Mouse (Mus musculus) lung, embryonic 14.5 days (tissue): Measurements from ENCODE around the gene Defb29. TPM values are rescaled to one million over a fixed set of nuclear protein-coding genes. Genes with fewer than 3 reads are reported as not detected.

Experiments
- ATAC-seq: fragments of 200-750 bp; cut with Nextera tagmentation; 2 replicates; pipeline ENCODE4 v1.8.0; 2017; ENCODE audit warnings: mild to moderate bottlenecking, moderate TSS enrichment, moderate library complexity; ENCODE audit not compliant: insufficient read depth
- DNase-seq: peaks from one replicate; pipeline ENCODE4 v3.0.0-alpha.2; 2015
- H3K27ac ChIP-seq: fragments of 300-500 bp; sonication (generic); 2 replicates; pipeline ENCODE4 v1.5.1; 2014; ENCODE audit warnings: low read depth, mild to moderate bottlenecking, moderate library complexity
- H3K27me3 ChIP-seq: fragments of 300-500 bp; sonication (generic); 2 replicates; pipeline ENCODE4 v1.6.1; 2014; ENCODE audit warnings: low read length, control low read depth; ENCODE audit not compliant: insufficient read depth
- H3K36me3 ChIP-seq: fragments of 300-500 bp; sonication (generic); 2 replicates; pipeline ENCODE4 v1.6.1; 2014; ENCODE audit warnings: control low read depth; ENCODE audit not compliant: insufficient read depth
- H3K4me1 ChIP-seq: fragments of 300-500 bp; sonication (generic); 2 replicates; pipeline ENCODE4 v1.6.1; 2014; ENCODE audit warnings: antibody characterized with exemption, control low read depth; ENCODE audit not compliant: insufficient read depth
- H3K4me2 ChIP-seq: fragments of 300-500 bp; sonication (generic); 2 replicates; pipeline ENCODE4 v1.6.1; 2014; ENCODE audit warnings: mild to moderate bottlenecking
- H3K4me3 ChIP-seq: fragments of 300-500 bp; sonication (generic); 2 replicates; pipeline ENCODE4 v1.5.1; 2014; ENCODE audit warnings: low read depth, low read length
- H3K9ac ChIP-seq: fragments of 300-500 bp; sonication (generic); 2 replicates; pipeline ENCODE4 v1.6.1; 2014
- H3K9me3 ChIP-seq: fragments of 300-500 bp; sonication (generic); 2 replicates; pipeline ENCODE4 v1.6.1; 2016; ENCODE audit warnings: low read depth, low read length, control low read depth
- CTCF ChIP-seq: IDR thresholded peaks from 2 replicates; pipeline ENCODE4 v1.5.1; 2016; ENCODE audit warnings: antibody characterized with exemption, low read depth
- whole genome bisulfite sequencing: fragments of 180-500 bp; shearing (Covaris S2); extraction: QIAGEN DNeasy Blood & Tissue Kit; methylation state at CpG from one replicate; pipeline ENCODE4 v1.1.7; 2014; 5-methylcytosine and 5-hydroxymethylcytosine counted together
- polyA plus RNA-seq: library from polyadenylated mRNA; unstranded; fragments of >200 nt; fragmentation: Nextera tagmentation; extraction: Ambion mirVana; gene quantifications from 2 replicates; pipeline ENCODE4 v1.2.1, GENCODE M21; 2014

Gene Defb29
- polyA plus RNA-seq, 1 experiment from 2014 or later, result not detected

DNA sequence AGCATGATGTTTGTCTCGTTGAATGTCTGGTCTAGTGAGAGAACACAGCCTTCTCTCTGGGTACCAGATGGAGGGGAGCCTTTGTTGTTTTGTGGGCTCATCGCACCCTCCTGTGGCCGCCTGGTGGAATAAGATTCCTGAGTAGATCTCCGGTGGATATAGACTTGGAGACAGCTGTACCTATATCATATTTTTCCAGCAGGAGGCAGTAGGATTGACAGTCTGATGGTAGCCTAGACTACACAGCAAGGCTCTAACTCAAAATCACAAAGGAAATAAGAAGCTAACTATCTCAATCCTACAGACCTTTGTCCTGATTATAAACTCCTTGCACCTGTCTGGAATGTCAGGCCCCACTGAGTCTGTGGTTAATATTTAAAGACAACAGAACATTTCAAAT is 4.8 kb upstream of the Defb29 start:
- WGBS, result 20% methylated on average over 4 of the region's 4 CpGs
- Histone ChIP-seq H3K36me3 (no peaks in the 10 kb centered on the region), H3K4me1 (no peaks in the 10 kb centered on the region), H3K9ac (no peak overlapping the region), H3K9me3 (no peaks in the 10 kb centered on the region), H3K27ac (no peak overlapping the region), H3K27me3 (no peaks in the 10 kb centered on the region), H3K4me3 (no peak overlapping the region), H3K4me2 (no peak overlapping the region)
- DNase-seq (peak; percentile 73), ATAC-seq (peak; percentile 38; the same call in 1 of the 2 replicates)
- TF ChIP-seq CTCF, result peak; percentile 71

DNA sequence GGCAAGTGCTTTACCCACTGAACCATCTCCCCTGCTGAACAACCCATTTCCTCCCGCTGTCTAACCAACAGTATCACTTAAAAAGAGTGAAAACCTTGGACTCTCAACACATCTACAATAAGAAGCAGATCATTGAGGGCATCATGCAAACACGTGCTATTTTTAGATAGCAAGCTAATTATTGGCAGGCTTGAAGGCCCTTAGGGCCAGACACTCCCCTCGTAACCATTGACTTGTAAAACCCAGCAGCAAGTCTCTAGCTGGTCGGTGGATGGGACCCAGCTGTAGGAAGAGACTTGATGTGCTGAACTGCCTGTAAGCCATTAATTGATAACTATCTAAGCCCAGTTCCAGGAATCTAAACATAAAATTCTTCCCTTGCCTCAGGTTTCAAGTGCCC is 3.6 kb upstream of the Defb29 start:
- H3K4me2 ChIP-seq, result no peak overlapping the region
- no peaks in the 10 kb centered on the region for H3K4me1 ChIP-seq
- no peaks in the 10 kb centered on the region for H3K9me3 ChIP-seq
- H3K4me3 ChIP-seq, result no peak overlapping the region
- H3K27me3 ChIP-seq, result no peaks in the 10 kb centered on the region
- no peak overlapping the region for H3K9ac ChIP-seq
- no peak for TF ChIP-seq CTCF
- H3K36me3 ChIP-seq, result no peaks in the 10 kb centered on the region
- H3K27ac ChIP-seq, result no peak overlapping the region
- no peak for ATAC-seq
- WGBS, result 55% methylated on average over 4 of the region's 4 CpGs
- DNase-seq, result peak; percentile 5

DNA sequence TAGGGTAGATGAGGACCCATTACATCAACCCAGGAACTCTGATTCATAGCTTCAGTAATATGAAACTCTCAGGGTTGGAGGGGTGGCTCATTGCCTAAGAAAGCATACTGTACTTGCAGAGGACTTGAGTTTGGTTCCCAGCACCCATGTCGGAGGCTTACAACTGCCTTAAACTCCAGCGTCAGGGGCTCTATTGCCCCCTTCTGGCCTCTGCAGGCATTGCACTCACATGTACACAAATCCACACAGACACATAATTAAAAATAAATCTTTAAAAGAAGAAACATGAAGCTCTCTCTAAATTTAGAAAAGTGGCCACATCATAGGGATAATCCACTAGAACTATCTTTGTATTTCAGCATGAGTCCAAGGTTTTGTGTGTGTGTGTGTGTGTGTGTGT is 3.0 kb upstream of the Defb29 start:
- Histone ChIP-seq H3K27ac (no peak overlapping the region), H3K4me2 (no peak overlapping the region), H3K4me3 (no peak overlapping the region), H3K4me1 (no peaks in the 10 kb centered on the region), H3K9me3 (no peaks in the 10 kb centered on the region), H3K36me3 (no peaks in the 10 kb centered on the region), H3K27me3 (no peaks in the 10 kb centered on the region), H3K9ac (no peak overlapping the region)
- 80% methylated on average over 2 of the region's 2 CpGs for WGBS
- no peak for DNase-seq
- no peak for TF ChIP-seq CTCF
- ATAC-seq, result no peak

DNA sequence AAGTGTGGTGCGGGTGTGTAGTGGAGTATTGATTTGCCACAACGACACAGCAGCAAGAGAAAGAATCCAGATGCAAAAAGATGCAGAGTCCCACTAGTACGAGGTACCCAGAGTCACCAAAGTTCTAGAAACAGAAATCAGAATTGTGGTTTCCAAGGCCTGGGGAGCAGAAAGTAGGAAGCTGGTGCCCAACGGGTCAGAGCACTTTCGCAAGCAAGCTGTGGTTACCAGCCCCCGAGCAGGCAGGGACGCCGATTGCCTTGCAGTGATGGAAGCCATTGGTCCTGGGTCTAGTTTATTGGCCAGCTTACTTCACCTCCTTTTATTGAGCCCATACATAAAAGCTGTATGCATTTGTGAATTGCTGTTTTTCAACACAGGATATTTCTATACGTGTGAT is 2.1 kb upstream of the Defb29 start:
- no peaks in the 10 kb centered on the region for H3K9me3 ChIP-seq
- 78% methylated on average over 9 of the region's 9 CpGs for WGBS
- H3K9ac ChIP-seq, result no peak overlapping the region
- H3K36me3 ChIP-seq, result no peaks in the 10 kb centered on the region
- H3K27ac ChIP-seq, result no peak overlapping the region
- no peak overlapping the region for H3K4me3 ChIP-seq
- no peaks in the 10 kb centered on the region for H3K27me3 ChIP-seq
- H3K4me1 ChIP-seq, result no peaks in the 10 kb centered on the region
- ATAC-seq (no peak), DNase-seq (no peak)
- no peak for TF ChIP-seq CTCF
- H3K4me2 ChIP-seq, result no peak overlapping the region

DNA sequence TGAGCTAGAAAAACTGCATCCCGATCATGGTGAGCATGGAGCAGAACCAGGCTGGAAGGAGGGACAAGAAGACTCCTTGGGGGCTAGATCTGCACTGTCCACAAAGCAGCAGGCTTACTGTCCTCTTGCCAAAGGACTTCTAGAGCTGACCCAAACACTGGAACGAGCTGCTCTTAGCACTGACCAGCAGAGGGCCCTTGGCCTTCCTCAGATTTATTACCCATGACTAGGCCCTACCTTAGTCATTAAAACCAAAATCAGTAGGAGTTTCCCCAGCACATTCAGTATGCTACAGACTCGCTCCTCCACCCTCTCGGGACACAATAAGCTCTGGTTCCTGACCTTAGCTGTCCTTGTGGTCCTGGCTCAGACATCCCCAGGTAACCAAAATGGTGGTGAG is 21.9 kb downstream of the Defb29 start, which contains the start of gene Defb28:
Gene Defb28 (plus strand): TSS at position 275 of the 400 bp plus-strand sequence.
- Histone ChIP-seq H3K27me3 (no peaks in the 10 kb centered on the region), H3K27ac (no peak within 1 kb of the TSS), H3K9ac (no peak within 1 kb of the TSS), H3K9me3 (no peaks in the 10 kb centered on the region), H3K36me3 (no peaks in the 10 kb centered on the region), H3K4me2 (no peak within 1 kb of the TSS), H3K4me1 (no peaks in the 10 kb centered on the region), H3K4me3 (no peak within 1 kb of the TSS)
- no peak for ATAC-seq
- TF ChIP-seq CTCF, result 0 out of 2 replicates have a peak, but pooled peaks have one; percentile 8
- 64% methylated on average over 4 of the region's 4 CpGs for WGBS
- DNase-seq, result no peak

DNA sequence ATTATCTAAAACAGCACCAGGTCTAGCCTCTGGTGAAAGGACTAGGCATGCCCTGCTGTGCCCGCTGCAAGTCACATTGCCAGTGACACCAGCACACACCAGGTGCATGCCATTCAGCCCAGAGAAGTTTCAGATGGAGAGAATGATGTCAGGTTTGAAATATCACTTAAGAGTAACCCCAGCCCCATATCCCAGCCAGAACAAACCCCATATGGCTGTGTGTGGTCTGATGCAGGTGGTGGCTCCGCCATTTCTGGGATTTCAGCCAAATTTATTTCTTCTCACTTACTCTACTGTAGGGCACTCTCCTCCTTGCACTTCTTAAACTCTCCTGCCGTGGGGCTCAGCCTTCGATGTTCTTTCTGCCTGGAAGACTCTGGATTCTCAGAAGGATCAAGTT is 23.8 kb downstream of the Defb29 start:
- 47% methylated on average over 4 of the region's 4 CpGs for WGBS
- Histone ChIP-seq H3K9me3 (no peaks in the 10 kb centered on the region), H3K36me3 (no peaks in the 10 kb centered on the region), H3K9ac (no peak overlapping the region), H3K27ac (no peak overlapping the region), H3K27me3 (no peaks in the 10 kb centered on the region), H3K4me2 (no peak overlapping the region), H3K4me3 (no peak overlapping the region), H3K4me1 (no peaks in the 10 kb centered on the region)
- TF ChIP-seq CTCF, result no peak
- ATAC-seq (0 out of 2 replicates have a peak, but pooled peaks have one; percentile 11), DNase-seq (peak; percentile 16)

DNA sequence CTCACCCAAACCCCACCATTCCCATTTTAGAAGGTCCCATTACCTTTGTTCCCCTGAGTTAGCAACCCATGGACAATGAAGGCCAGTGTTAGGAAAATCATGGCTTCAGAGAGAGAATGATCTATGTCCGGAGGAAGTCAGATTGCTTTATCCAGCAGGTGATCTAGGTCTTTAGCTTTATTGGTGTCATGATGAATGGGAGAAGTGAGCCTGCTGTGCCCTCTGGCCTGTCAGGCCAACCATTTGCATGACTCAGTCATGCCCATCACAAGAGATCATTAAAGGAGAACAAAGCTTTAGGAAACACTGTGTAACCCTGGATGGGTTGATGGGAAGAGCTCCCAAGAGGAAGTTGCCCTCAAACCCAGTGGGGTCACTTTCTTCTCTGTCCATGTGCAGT is 28.3 kb downstream of the Defb29 start, which contains the start of gene Defb26:
Gene Defb26 (minus strand): TSS at position 101 of the 400 bp plus-strand sequence.
- Histone ChIP-seq H3K9me3 (no peaks in the 10 kb centered on the region), H3K4me3 (no peak within 1 kb of the TSS), H3K36me3 (no peaks in the 10 kb centered on the region), H3K27me3 (no peaks in the 10 kb centered on the region), H3K4me2 (no peak within 1 kb of the TSS), H3K9ac (no peak within 1 kb of the TSS), H3K27ac (no peak within 1 kb of the TSS), H3K4me1 (no peaks in the 10 kb centered on the region)
- ATAC-seq (no peak), DNase-seq (no peak)
- 92% methylated on average over 1 of the region's 1 CpGs for WGBS
- TF ChIP-seq CTCF, result no peak

DNA sequence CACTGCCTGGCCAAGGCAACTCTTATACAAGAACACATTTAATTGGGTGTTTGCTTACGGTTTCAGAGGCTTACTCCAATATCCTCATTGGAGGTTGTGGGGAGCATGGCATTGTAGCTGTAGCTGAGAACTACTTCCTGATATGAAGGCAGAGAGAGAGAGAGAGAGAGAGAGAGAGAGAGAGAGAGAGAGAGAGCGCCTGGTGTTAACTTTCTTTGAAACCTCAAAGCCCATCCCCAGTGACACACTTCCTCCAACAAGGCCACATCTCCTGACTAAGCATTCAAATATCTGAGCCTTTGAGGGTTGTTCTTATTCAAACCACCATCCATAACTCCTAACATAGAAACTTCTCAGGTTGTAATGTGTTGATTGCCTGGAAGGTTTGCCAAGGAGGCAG is 35.9 kb downstream of the Defb29 start:
- Histone ChIP-seq H3K27ac (no peak overlapping the region), H3K4me3 (no peak overlapping the region), H3K9me3 (no peaks in the 10 kb centered on the region), H3K4me2 (no peak overlapping the region), H3K9ac (no peak overlapping the region), H3K27me3 (no peaks in the 10 kb centered on the region), H3K36me3 (no peaks in the 10 kb centered on the region), H3K4me1 (no peaks in the 10 kb centered on the region)
- ATAC-seq (no peak), DNase-seq (no peak)
- TF ChIP-seq CTCF, result no peak
- 70% methylated on average over 2 of the region's 2 CpGs for WGBS
